Mouse (Mus musculus) liver, adult 2 months (tissue): ENCODE measurements around the gene Fry. TPM values are rescaled to one million over a fixed set of nuclear protein-coding genes. Genes with fewer than 3 reads are reported as not detected.

Source experiments
- DNase-seq: peaks from one replicate; pipeline ENCODE4 v3.0.0-alpha.2; 2011; ENCODE audit warnings: low read depth, low spot score; ENCODE audit errors: extremely low read depth
- H3K27ac ChIP-seq: fragments of 200-500 bp; replicated peaks from 2 replicates; pipeline ENCODE4 v1.5.1; 2012; ENCODE audit warnings: low read depth, mild to moderate bottlenecking, control low read depth, inconsistent platforms, low read length; ENCODE audit not compliant: insufficient read depth
- H3K27me3 ChIP-seq: fragments of 200-500 bp; 2 replicates; pipeline ENCODE4 v1.6.1; 2012; ENCODE audit warnings: mild to moderate bottlenecking, moderate library complexity, low read length, inconsistent platforms; ENCODE audit not compliant: control insufficient read depth, insufficient read depth
- H3K36me3 ChIP-seq: fragments of 200-500 bp; 2 replicates; pipeline ENCODE4 v1.6.1; 2012; ENCODE audit warnings: low read length, inconsistent platforms; ENCODE audit not compliant: control insufficient read depth, insufficient read depth
- H3K4me1 ChIP-seq: fragments of 200-500 bp; 2 replicates; pipeline ENCODE4 v1.6.1; 2011; ENCODE audit warnings: low read length; ENCODE audit not compliant: control insufficient read depth, insufficient read depth
- H3K4me3 ChIP-seq: fragments of 200-500 bp; 2 replicates; pipeline ENCODE4 v1.5.1; 2011; ENCODE audit warnings: low read depth, mild to moderate bottlenecking, control low read depth, low read length, moderate library complexity; ENCODE audit not compliant: insufficient read depth
- H3K79me2 ChIP-seq: fragments of 200-500 bp; 2 replicates; pipeline ENCODE4 v1.6.1; 2012; ENCODE audit warnings: inconsistent platforms, mild to moderate bottlenecking, low read length, moderate library complexity; ENCODE audit not compliant: control insufficient read depth, insufficient read depth
- H3K9ac ChIP-seq: fragments of 200-500 bp; 2 replicates; pipeline ENCODE4 v1.6.1; 2012; ENCODE audit warnings: low read depth, mild to moderate bottlenecking, control low read depth, inconsistent platforms, low read length
- CTCF ChIP-seq: fragments of 200-500 bp; IDR thresholded peaks from 2 replicates; pipeline ENCODE4 v1.5.1; 2011; ENCODE audit warnings: low read depth, low read length, control low read depth
- POLR2A ChIP-seq: fragments of 200-500 bp; IDR thresholded peaks from 2 replicates; pipeline ENCODE4 v1.6.1; 2011; ENCODE audit warnings: low read length, control low read depth; ENCODE audit not compliant: insufficient read depth; ENCODE audit errors: extremely low read depth
- WGBS: fragments of 180-500 bp; shearing (Covaris S2); methylation state at CpG from one replicate; pipeline ENCODE4 v1.1.7; 2018; 5-methylcytosine and 5-hydroxymethylcytosine counted together
- polyA plus RNA-seq: library from polyadenylated mRNA; depleted of rRNA; stranded (reverse); fragments of >200 nt; gene quantifications from 2 replicates; pipeline ENCODE4 v1.2.3, GENCODE M21; 2012
- total RNA-seq: library from RNA; depleted of rRNA; stranded (reverse); fragments of >200 nt; gene quantifications from 2 replicates; pipeline ENCODE4 v1.2.3, GENCODE M21; 2014

Fry gene
- total and polyA plus RNA-seq, 2 experiments: 0.62 to 1.8 TPM

DNA sequence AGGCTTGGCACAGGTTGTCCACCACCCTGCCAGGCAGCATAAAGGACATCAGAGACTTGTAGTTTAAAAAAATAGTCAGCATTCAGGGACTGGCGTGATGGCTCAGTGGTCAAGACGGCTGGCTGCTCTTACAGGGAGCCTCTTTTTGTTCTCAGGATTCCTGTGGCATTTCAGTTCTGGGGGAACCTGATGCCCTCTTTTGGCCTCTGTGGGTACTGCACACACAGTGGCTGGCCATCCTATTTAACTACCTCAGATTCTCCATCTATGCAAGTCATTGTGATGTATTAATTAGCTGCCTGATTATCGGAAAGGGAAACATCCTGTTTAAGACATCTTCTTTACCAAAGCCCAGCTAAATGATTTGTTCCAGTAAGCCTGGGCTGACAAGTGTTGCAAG is 128.3 kb downstream of the Fry start:
- no peaks in the 10 kb centered on the region for H3K36me3 ChIP-seq
- 97% methylated on average over 3 of the region's 3 CpGs for WGBS
- H3K79me2 ChIP-seq: no peaks in the 10 kb centered on the region
- H3K4me1 ChIP-seq: no peaks in the 10 kb centered on the region
- H3K27me3 ChIP-seq: no peaks in the 10 kb centered on the region
- H3K9ac ChIP-seq: no peak overlapping the region
- TF ChIP-seq POLR2A (no peak), CTCF (peak; percentile 43; the same call in 1 of the 2 replicates)
- DNase-seq: no peak
- no peak overlapping the region for H3K4me3 ChIP-seq
- H3K27ac ChIP-seq: no peak overlapping the region

DNA sequence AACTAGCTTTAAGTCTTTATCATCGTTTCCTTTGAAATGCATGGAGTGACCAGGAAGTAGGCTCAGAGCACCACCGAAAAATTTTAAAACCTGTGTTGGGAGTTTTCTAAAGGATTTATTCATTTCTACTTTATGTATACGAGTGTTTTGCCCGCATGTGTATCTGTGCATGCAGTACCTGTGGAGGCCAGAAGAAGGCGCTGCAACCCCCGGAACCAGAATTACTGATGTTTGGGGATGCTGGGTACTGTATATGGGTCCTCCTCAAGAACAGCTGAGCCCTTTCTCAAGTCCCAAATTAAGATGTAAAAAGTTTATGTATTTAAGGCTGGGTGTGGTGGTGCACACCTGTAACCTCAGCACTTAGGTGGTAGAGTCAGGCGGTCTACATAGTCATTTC is 139.3 kb downstream of the Fry start:
- DNase-seq: no peak
- peaks cover 8% of the 10 kb centered on the region; the same call in 1 of the 2 replicates for H3K27me3 ChIP-seq
- H3K4me1 ChIP-seq: no peaks in the 10 kb centered on the region; the same call in 1 of the 2 replicates
- no peak overlapping the region for H3K27ac ChIP-seq
- H3K9ac ChIP-seq: no peak overlapping the region
- TF ChIP-seq POLR2A (no peak), CTCF (peak; percentile 38; the same call in 1 of the 2 replicates)
- WGBS: 87% methylated on average over 7 of the region's 7 CpGs
- no peaks in the 10 kb centered on the region for H3K79me2 ChIP-seq
- no peak overlapping the region for H3K4me3 ChIP-seq
- H3K36me3 ChIP-seq: no peaks in the 10 kb centered on the region

DNA sequence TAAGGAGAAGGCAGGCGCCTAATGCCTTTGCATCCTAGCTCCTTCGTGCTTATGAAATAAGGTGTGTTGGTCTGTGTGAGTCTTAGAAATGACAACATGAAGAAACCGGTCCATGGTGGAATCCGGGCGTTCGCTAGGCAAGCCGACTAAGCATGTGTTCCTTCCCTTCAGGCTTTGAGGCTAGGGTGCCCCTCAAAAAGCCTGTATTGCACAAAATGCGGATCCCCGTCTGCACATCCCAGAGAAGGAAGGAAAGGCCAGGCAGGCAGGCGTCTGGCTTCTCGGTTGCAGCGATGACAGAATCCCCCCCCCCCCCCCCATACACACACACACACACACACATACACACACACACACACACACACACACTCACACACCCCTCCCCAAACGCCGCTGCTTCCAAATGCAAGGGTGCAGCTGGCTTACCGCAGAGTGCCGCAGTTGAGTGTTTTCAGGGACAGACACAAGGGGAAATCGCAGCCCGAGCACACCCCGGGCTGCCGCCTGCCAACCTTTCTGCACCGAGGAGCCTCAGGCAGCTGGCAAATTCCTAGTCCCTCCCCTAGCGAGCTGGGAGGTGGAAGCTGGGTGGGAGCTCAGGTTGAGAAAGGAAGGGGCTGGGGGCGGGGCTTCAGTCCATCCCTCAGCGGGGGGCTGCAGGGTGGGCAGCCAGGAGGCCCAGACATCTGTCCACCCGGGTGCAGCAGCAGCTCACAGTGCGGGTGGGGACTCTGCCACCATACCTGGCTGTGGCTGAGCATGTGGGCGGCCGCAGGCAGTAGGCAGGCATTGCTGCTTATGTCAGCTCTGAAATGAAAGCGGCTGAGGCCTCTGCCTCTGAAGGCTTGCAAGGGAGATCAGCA is 141.0 kb downstream of the Fry start:
- H3K4me3 ChIP-seq: peak overlapping the region; percentile 25; the same call in 1 of the 2 replicates
- TF ChIP-seq POLR2A (no peak), CTCF (no peak)
- peak overlapping the region; percentile 25 for H3K9ac ChIP-seq
- H3K4me1 ChIP-seq: peaks cover 3% of the 10 kb centered on the region
- no peak for DNase-seq
- H3K79me2 ChIP-seq: no peaks in the 10 kb centered on the region
- no peaks in the 10 kb centered on the region for H3K36me3 ChIP-seq
- WGBS: 11% methylated on average over 27 of the region's 29 CpGs
- peaks cover 8% of the 10 kb centered on the region; the same call in 1 of the 2 replicates for H3K27me3 ChIP-seq
- no peak overlapping the region for H3K27ac ChIP-seq

DNA sequence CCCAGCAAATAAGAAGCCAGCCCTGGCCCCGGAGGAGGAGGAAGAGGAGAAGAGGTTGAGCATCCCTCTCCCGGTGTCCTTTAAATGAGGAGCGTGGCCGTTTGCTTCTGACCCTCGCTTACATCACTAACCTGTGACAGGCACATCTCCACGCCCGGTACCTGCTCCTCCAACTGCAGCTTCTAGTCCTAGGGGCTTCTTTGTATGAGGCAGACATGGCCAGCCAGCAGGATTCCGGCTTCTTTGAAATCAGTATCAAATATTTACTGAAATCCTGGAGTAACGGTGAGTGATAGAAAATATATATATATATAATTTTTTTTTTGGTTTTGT is 141.6 kb downstream of the Fry start:
- H3K4me3 ChIP-seq: peak overlapping the region; percentile 25; the same call in 1 of the 2 replicates
- peaks cover 8% of the 10 kb centered on the region; the same call in 1 of the 2 replicates for H3K27me3 ChIP-seq
- H3K9ac ChIP-seq: no peak overlapping the region
- WGBS: 53% methylated on average over 9 of the region's 9 CpGs
- H3K4me1 ChIP-seq: peaks cover 6% of the 10 kb centered on the region
- TF ChIP-seq POLR2A (no peak), CTCF (no peak)
- H3K27ac ChIP-seq: no peak overlapping the region
- H3K79me2 ChIP-seq: no peaks in the 10 kb centered on the region
- no peak for DNase-seq
- H3K36me3 ChIP-seq: no peaks in the 10 kb centered on the region

DNA sequence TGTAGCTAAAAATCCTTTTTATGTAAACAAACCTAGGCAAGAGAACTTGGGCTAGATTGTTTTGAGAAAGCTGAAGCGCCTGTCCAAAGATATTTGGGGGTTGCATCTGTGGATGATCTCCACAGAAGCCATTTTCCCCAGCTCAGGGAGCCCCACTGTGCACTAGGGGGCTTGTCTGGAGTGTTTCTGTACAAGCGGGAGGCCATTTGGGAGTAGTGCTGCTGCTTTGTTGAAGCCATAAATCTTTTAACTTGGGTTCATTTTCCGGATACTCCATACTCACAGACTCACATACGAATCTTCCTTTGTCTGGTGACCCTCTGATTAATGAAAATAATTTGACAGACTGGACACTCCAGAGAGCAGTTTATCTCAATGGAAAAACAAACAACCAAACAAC is 142.9 kb downstream of the Fry start:
- Histone ChIP-seq H3K27ac (no peak overlapping the region), H3K79me2 (no peaks in the 10 kb centered on the region), H3K4me1 (peaks cover 6% of the 10 kb centered on the region), H3K27me3 (peaks cover 8% of the 10 kb centered on the region; the same call in 1 of the 2 replicates), H3K36me3 (no peaks in the 10 kb centered on the region), H3K4me3 (no peak overlapping the region), H3K9ac (no peak overlapping the region)
- 91% methylated on average over 4 of the region's 4 CpGs for WGBS
- TF ChIP-seq CTCF (no peak), POLR2A (no peak)
- DNase-seq: no peak
